Mouse (Mus musculus) embryo, embryonic 10.5 days (tissue): ENCODE results near the gene Cmtm7.

Experiments used
- DNase-seq: peaks from one replicate; pipeline ENCODE4 v3.0.0-alpha.2; 2015; ENCODE audit warnings: low spot score

Cmtm7 gene

GRCm38 (mm10) chr9:114781526-114782212, at the start of gene Cmtm7:
Gene Cmtm7 (minus strand): TSS chr9:114781856.
- peak; percentile 84 for DNase-seq

GRCm38 (mm10) chr9:114830351-114830750, 48.7 kb upstream of the Cmtm7 start:
- no peak for DNase-seq

GRCm38 (mm10) chr9:114829669-114830068, 48.0 kb upstream of the Cmtm7 start:
- no peak for DNase-seq

DNA sequence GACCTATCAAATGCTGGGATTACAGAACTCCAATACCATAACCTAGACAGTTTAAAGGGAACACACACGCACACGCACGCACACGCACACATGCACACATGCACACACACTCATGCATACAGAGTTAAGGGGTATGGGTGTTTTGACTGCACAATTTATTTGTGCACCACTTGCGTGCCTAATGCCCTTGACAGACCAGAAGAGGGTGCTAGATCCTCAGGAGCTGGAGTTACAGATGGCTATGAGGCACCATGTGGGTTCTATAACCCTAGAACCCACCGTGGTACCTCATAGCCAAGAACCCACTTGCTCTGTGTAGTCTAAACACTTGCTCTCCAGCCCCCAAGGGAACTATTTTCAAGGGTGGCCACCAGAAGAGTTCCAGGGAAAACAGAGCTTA, 46.7 kb upstream of the Cmtm7 start:
- no peak for DNase-seq

GRCm38 (mm10) chr9:114827242-114827852, 45.7 kb upstream of the Cmtm7 start:
- DNase-seq, result no peak

GRCm38 (mm10) chr9:114824166-114824565, 42.5 kb upstream of the Cmtm7 start:
- DNase-seq, result no peak

GRCm38 (mm10) chr9:114821548-114822289, 40.1 kb upstream of the Cmtm7 start:
- DNase-seq, result no peak

DNA sequence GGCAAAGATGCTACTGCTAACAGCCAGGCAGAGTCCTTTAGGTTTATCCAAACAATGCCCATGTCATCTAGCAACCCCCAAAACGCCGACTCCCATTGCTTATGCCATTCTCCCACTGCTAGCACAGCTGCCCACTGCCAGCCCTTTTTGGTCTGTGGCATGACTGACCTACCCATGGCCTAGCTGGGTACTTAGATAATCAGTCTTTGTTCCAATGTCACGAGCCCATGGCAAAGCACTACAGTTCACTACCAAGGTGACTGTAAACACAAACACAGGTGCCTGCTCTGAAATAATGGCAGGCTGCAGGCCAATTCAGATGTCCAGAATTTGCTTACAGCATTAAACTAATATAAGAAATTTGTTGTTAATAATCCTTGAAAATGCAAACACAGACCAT, 37.3 kb upstream of the Cmtm7 start:
- no peak for DNase-seq

- DNase-seq, result no peak
Observed at GRCm38 (mm10) chr9:114817012-114817411, 35.4 kb upstream of the Cmtm7 start.

DNA sequence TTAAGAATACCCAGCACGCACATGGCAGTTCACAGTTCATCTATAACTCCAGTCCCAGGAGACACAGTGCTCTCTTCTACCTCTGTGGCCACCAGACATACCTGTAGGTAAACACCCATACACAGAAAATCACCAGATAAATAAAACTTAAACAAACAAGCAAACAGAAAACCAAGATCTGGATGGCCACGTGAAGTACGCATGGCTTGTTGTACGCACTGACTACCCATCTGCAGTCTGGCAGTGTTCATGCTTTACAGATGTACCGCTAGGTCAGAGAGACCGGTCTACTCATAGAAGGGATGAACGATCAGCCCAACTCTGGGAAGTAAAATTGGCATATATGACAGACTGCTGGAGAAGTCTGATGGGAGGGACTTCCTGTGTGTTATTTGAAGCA, 34.5 kb upstream of the Cmtm7 start:
- no peak for DNase-seq

- DNase-seq, result peak; percentile 39
Observed at GRCm38 (mm10) chr9:114815315-114815714, 33.7 kb upstream of the Cmtm7 start.

- no peak for DNase-seq
Observed at GRCm38 (mm10) chr9:114812001-114812400, 30.3 kb upstream of the Cmtm7 start.

- no peak for DNase-seq
Observed at GRCm38 (mm10) chr9:114810837-114811236, 29.2 kb upstream of the Cmtm7 start.

- no peak for DNase-seq
Observed at GRCm38 (mm10) chr9:114808671-114809070, 27.0 kb upstream of the Cmtm7 start.

- no peak for DNase-seq
Observed at GRCm38 (mm10) chr9:114807261-114807660, 25.6 kb upstream of the Cmtm7 start.

- DNase-seq, result peak; percentile 38
Observed at GRCm38 (mm10) chr9:114805151-114805671, 23.6 kb upstream of the Cmtm7 start.

DNA sequence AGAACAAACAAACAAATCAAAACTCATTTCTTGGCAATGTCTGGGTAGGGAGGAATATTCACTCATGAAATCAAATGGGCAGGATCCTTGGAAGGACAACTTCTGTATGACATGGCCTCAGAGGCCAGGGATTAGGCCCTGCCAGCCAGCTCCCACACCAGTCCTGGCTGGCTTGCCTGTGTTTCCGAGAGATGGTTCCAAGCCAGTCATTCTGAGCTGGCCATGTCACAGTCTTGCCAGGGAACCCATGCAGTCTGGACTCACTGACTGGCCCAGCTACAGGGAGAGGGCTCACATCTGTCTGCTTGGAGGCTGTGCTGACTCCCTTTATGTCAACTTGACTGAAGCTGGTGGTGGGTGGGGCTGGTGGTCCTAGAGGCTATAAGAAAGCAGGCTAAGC, 20.5 kb upstream of the Cmtm7 start:
- no peak for DNase-seq

- peak; percentile 79 for DNase-seq
Observed at GRCm38 (mm10) chr9:114801301-114801700, 19.6 kb upstream of the Cmtm7 start.

DNA sequence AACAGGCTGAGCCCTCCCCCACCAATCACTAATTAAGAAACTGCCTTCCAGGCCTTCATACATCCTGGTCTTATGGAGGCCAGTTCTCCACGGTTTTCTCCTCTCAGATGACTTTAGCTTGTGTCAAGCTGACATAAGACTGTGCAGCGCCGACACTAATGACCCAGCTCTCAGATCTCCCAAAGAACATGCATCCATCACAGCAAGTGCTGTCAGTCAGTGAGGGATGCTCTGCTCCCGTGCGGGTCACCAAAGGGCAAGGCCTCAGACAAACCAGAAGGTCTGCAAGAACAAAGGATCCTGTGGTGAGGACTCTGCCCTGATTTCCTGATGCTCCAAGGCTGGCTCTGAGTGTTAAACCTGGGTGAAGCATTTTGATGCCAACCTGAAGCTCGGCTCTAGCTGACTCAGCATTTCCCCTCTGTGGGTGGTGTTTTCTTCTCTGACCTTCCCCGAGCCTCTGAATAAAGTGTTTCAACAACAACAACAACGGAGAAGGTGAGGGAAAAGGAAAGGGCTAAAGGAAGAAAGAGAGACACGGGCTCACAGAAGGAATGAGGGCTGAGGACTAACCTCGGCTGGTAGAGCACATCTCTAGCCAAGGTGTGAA, 17.9 kb upstream of the Cmtm7 start:
- peak; percentile 77 for DNase-seq

DNA sequence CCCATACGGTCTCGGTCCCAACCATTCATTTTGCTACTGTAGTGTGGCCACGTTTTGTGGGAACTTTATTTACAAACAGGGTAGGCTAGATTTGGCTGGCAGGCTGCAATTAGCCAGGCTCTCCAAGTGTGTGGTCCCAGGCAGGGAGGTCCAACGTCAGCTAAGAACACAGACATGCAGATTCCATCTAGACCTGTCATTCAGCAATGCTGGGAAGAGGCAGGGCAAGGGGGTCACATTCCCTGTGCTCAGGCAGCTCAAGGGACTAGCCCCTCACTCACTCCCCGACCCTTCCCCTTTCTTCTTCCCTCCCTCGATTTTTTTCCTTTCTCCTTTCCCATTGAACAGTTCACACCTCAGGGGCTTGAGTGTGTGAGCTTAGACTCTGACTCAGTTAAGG, 17.2 kb upstream of the Cmtm7 start:
- DNase-seq, result peak; percentile 70

GRCm38 (mm10) chr9:114797329-114798004, 15.8 kb upstream of the Cmtm7 start:
- DNase-seq, result peak; percentile 95
